Mouse (Mus musculus) stomach, embryonic 14.5 days (tissue): ENCODE measurements around the gene C1qtnf5. TPM values are rescaled to one million over a fixed set of nuclear protein-coding genes. Genes with fewer than 3 reads are reported as not detected.

ENCODE experiments used
- ATAC-seq: fragments of 200-750 bp; cut with Nextera tagmentation; 2 replicates; pipeline ENCODE4 v1.8.0; 2017; ENCODE audit warnings: low read depth, moderate TSS enrichment; ENCODE audit not compliant: insufficient number of reproducible peaks, insufficient read depth, low FRiP score
- H3K27ac ChIP-seq: fragments of 300-500 bp; sonication (generic); 2 replicates; pipeline ENCODE4 v1.5.1; 2014; ENCODE audit warnings: mild to moderate bottlenecking, low read length, moderate library complexity, mixed read lengths
- H3K27me3 ChIP-seq: fragments of 300-500 bp; sonication (generic); 2 replicates; pipeline ENCODE4 v1.6.1; 2014; ENCODE audit warnings: low read length, control low read depth, mixed read lengths; ENCODE audit not compliant: control insufficient read depth, insufficient read depth
- H3K36me3 ChIP-seq: fragments of 300-500 bp; sonication (generic); 2 replicates; pipeline ENCODE4 v1.6.1; 2014; ENCODE audit warnings: mild to moderate bottlenecking, control low read depth, low read length, moderate library complexity, mixed read lengths; ENCODE audit not compliant: control insufficient read depth, insufficient read depth
- H3K4me1 ChIP-seq: fragments of 300-500 bp; sonication (generic); 2 replicates; pipeline ENCODE4 v1.6.1; 2014; ENCODE audit warnings: low read length, control low read depth, mixed read lengths; ENCODE audit not compliant: control insufficient read depth, insufficient read depth
- H3K4me2 ChIP-seq: fragments of 300-500 bp; sonication (generic); replicated peaks from 2 replicates; pipeline ENCODE4 v1.6.1; 2014; ENCODE audit warnings: low read depth, low read length, control low read depth
- H3K4me3 ChIP-seq: fragments of 300-500 bp; sonication (generic); 2 replicates; pipeline ENCODE4 v1.5.1; 2014; ENCODE audit warnings: low read depth, low read length, control low read depth
- H3K9ac ChIP-seq: fragments of 300-500 bp; sonication (generic); replicated peaks from 2 replicates; pipeline ENCODE4 v1.6.1; 2014; ENCODE audit warnings: low read depth, mild to moderate bottlenecking, control low read depth, low read length, moderate library complexity, mixed read lengths
- H3K9me3 ChIP-seq: fragments of 300-500 bp; sonication (generic); 2 replicates; pipeline ENCODE4 v1.6.1; 2016; ENCODE audit warnings: low read depth, low read length, control low read depth; ENCODE audit not compliant: control insufficient read depth
- WGBS: fragments of 180-500 bp; shearing (Covaris S2); extraction: QIAGEN DNeasy Blood & Tissue Kit; methylation state at CpG from one replicate; pipeline ENCODE4 v1.1.7; 2014; 5-methylcytosine and 5-hydroxymethylcytosine counted together
- polyA plus RNA-seq: library from polyadenylated mRNA; unstranded; fragments of >200 nt; fragmentation: Nextera tagmentation; extraction: Ambion mirVana; gene quantifications from 2 replicates; pipeline ENCODE4 v1.2.1, GENCODE M21; 2014

C1qtnf5 gene
- polyA plus RNA-seq, result 2.3 and 2.8 TPM in 2 replicates

DNA sequence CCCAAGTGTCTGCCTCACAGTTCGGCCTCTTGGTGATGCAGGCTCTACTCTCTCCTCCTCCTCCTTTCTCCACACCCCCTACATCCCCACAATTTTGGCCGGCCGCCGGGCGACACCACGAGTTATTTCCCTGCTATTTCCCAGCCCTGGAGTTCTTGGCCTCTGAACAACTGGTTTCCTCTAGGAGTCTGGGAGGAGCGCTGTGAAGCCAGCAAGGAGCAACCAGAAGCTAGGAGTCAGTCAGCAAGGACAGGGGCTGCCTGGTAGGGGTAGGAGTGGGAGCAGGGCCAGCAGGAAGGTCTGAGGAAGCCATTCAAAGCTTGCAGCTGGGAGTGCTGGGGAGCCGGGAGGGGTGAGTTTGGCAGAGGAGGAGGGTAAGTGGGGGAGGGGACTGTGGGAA is at the start of gene C1qtnf5:
Gene C1qtnf5, plus strand, starts transcription at position 136 of the 400 bp plus-strand sequence.
- H3K27me3 ChIP-seq, result no peaks in the 10 kb centered on the region
- peaks cover 10% of the 10 kb centered on the region for H3K36me3 ChIP-seq
- peaks cover 44% of the 10 kb centered on the region for H3K4me1 ChIP-seq
- peak within 1 kb of the TSS; percentile 59 for H3K27ac ChIP-seq
- WGBS, result 29% methylated on average over 8 of the region's 8 CpGs
- peak; percentile 56; the same call in 1 of the 2 replicates for ATAC-seq
- no peaks in the 10 kb centered on the region for H3K9me3 ChIP-seq
- no peak within 1 kb of the TSS; the same call in 1 of the 2 replicates for H3K4me3 ChIP-seq
- peak within 1 kb of the TSS; percentile 30 for H3K4me2 ChIP-seq
- H3K9ac ChIP-seq, result no peak within 1 kb of the TSS

- Histone ChIP-seq H3K9ac (no peak overlapping the region), H3K27me3 (no peaks in the 10 kb centered on the region), H3K9me3 (no peaks in the 10 kb centered on the region), H3K4me2 (no peak overlapping the region), H3K4me1 (no peaks in the 10 kb centered on the region), H3K27ac (no peak overlapping the region), H3K4me3 (no peak overlapping the region), H3K36me3 (no peaks in the 10 kb centered on the region)
- 76% methylated on average over 6 of the region's 6 CpGs for WGBS
- ATAC-seq, result no peak
Observed at GRCm38 (mm10) chr9:44058606-44059005, 48.4 kb upstream of the C1qtnf5 start.

DNA sequence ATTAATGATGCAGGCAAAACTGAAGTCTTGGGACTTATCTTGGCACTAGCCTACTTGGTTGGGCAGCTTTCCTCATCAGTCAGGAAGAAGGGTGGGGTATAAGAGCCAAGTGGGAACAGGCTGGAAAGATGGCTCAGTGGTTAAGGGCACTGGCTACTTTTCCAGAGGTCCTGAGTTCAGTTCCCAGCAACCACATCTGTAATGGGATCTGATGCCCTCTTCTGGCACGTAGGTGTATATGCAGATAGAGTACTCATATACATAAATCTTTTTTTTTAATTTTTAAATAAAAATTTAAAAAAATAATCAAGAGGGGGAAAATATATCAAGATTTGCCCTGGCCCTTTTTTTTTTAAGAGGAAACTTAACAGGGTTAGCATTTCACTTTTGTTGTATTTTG is 41.9 kb upstream of the C1qtnf5 start:
- H3K4me1 ChIP-seq, result peaks cover 6% of the 10 kb centered on the region; the same call in 1 of the 2 replicates
- no peaks in the 10 kb centered on the region for H3K9me3 ChIP-seq
- H3K9ac ChIP-seq, result no peak overlapping the region
- 46% methylated on average over 1 of the region's 1 CpGs for WGBS
- H3K4me2 ChIP-seq, result no peak overlapping the region
- no peaks in the 10 kb centered on the region for H3K27me3 ChIP-seq
- no peak for ATAC-seq
- H3K36me3 ChIP-seq, result no peaks in the 10 kb centered on the region
- no peak overlapping the region for H3K4me3 ChIP-seq
- H3K27ac ChIP-seq, result no peak overlapping the region

- H3K36me3 ChIP-seq, result no peaks in the 10 kb centered on the region
- no peak within 1 kb of the TSS for H3K9ac ChIP-seq
- WGBS, result under 1% methylated on average over 38 of the region's 38 CpGs
- H3K27ac ChIP-seq, result no peak within 1 kb of the TSS
- ATAC-seq, result peak; percentile 97
- peaks cover 16% of the 10 kb centered on the region for H3K4me1 ChIP-seq
- H3K4me2 ChIP-seq, result peak within 1 kb of the TSS; percentile 89
- peak within 1 kb of the TSS; percentile 47 for H3K4me3 ChIP-seq
- no peaks in the 10 kb centered on the region for H3K27me3 ChIP-seq
- no peaks in the 10 kb centered on the region for H3K9me3 ChIP-seq
Observed at GRCm38 (mm10) chr9:44066785-44067225, 40.2 kb upstream of the C1qtnf5 start, which contains the start of gene Usp2. Gene Usp2, plus strand, starts transcription at chr9:44067021.

- peaks cover 22% of the 10 kb centered on the region for H3K4me1 ChIP-seq
- peak; percentile 23; the same call in 1 of the 2 replicates for ATAC-seq
- no peaks in the 10 kb centered on the region for H3K36me3 ChIP-seq
- 4% methylated on average over 15 of the region's 15 CpGs for WGBS
- no peaks in the 10 kb centered on the region for H3K27me3 ChIP-seq
- no peak overlapping the region for H3K9ac ChIP-seq
- no peaks in the 10 kb centered on the region for H3K9me3 ChIP-seq
- no peak overlapping the region for H3K27ac ChIP-seq
- H3K4me3 ChIP-seq, result peak overlapping the region; percentile 47
- H3K4me2 ChIP-seq, result peak overlapping the region; percentile 89
Observed at GRCm38 (mm10) chr9:44067241-44067959, 39.6 kb upstream of the C1qtnf5 start.

DNA sequence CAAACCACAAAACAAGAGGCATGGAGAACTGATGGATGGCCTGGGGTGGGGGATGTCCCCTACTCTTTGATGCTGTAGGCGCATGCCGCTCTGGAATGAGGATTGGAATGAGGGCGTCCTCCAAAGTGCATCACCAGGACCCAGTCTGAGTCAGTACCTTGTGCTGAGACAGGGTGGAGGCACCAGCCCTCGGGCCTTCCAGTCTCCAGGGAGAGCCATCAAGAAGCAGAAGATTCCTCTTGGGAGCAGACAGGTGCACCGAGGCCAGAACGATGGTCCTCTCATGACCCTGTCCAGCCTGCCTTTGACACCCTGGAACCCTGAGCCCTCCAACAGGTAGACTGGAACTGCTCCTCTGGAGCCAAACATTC is 39.1 kb upstream of the C1qtnf5 start:
- Histone ChIP-seq H3K9ac (no peak overlapping the region), H3K4me1 (peaks cover 25% of the 10 kb centered on the region), H3K27ac (no peak overlapping the region), H3K9me3 (no peaks in the 10 kb centered on the region), H3K36me3 (no peaks in the 10 kb centered on the region), H3K27me3 (no peaks in the 10 kb centered on the region), H3K4me2 (peak overlapping the region; percentile 89; the same call in 1 of the 2 replicates), H3K4me3 (no peak overlapping the region)
- ATAC-seq, result no peak
- 76% methylated on average over 6 of the region's 6 CpGs for WGBS

DNA sequence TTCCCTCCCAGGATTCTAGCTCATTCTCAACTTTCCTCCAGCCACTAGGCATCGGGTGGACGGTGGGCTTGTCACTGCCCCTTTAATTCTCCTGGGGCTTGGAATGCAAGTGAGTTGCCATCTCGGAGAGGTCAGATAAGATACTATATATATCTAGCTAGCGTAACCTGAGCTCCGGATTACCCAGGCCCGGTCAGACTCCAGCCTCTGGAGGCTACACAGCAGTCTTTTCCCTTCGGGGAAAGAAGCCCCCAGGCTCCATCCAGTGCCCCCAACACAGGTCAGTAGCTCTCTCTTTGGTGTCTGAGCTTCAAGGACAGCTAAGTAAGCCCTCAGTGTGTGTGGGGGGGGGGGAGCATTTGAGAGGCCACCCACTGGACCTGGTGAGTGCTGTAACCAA is 37.8 kb upstream of the C1qtnf5 start:
- ATAC-seq, result no peak

DNA sequence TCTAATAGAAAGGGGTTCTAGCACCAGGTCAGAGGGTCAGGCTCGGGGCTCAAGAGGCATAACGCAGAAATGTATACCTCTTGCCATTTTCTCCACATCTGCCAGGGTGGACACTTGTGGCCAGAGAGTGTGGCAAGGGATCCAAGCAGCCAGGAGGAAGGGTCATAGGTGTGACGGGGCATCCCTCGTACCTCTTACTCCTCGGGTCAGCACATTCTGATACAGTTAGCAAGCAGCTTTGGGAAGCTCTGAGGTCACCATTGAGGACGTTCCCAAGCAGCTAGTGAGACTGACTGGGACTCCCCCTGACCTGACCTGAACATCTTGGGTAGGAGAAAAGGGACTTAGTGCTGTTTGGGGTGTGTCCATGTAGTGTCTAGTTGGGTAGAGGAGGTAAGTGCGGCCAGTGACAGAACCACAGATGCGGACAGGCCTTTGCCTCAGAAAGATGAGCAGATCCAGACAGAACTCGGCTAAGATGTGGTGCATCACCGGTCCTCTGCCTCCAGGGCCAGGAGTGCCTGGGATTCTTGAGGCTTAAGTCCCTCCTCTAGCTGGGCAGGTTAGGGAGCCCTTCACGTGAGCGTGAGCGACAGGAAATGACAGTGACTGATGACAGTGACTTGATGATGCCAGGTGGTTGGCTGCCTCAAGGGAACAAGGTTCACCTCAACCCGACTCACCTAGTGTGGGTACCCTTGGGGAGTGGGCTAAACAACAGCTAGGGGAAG is 36.8 kb upstream of the C1qtnf5 start:
- peaks cover 25% of the 10 kb centered on the region for H3K4me1 ChIP-seq
- no peak for ATAC-seq
- WGBS, result 54% methylated on average over 14 of the region's 14 CpGs
- no peak overlapping the region for H3K4me3 ChIP-seq
- no peak overlapping the region for H3K4me2 ChIP-seq
- H3K27ac ChIP-seq, result no peak overlapping the region
- no peaks in the 10 kb centered on the region for H3K36me3 ChIP-seq
- H3K27me3 ChIP-seq, result no peaks in the 10 kb centered on the region
- no peaks in the 10 kb centered on the region for H3K9me3 ChIP-seq
- H3K9ac ChIP-seq, result no peak overlapping the region

More for the DNA sequence above, 37.8 kb upstream of the C1qtnf5 start:
- Histone ChIP-seq H3K9me3 (no peaks in the 10 kb centered on the region), H3K27ac (no peak overlapping the region), H3K27me3 (no peaks in the 10 kb centered on the region), H3K36me3 (no peaks in the 10 kb centered on the region), H3K4me3 (no peak overlapping the region), H3K4me1 (peaks cover 25% of the 10 kb centered on the region), H3K9ac (no peak overlapping the region), H3K4me2 (no peak overlapping the region)
- WGBS, result 19% methylated on average over 7 of the region's 7 CpGs
